Mouse (Mus musculus) cortical plate, adult 2 months (tissue): Measurements from ENCODE around the gene Nat14.

Source experiments
- CTCF ChIP-seq: fragments of 200-500 bp; IDR thresholded peaks from 2 replicates; pipeline ENCODE4 v1.5.1; 2011; ENCODE audit warnings: mild to moderate bottlenecking, control low read depth, low read length; ENCODE audit not compliant: insufficient read depth; ENCODE audit errors: extremely low read depth
- POLR2A ChIP-seq: fragments of 200-500 bp; IDR thresholded peaks from 2 replicates; pipeline ENCODE4 v1.6.1; 2011; ENCODE audit warnings: mild to moderate bottlenecking, low read length, control low read depth; ENCODE audit not compliant: insufficient read depth; ENCODE audit errors: extremely low read depth

GRCm38 (mm10) chr7:4924483-4924882 lies 2.7 kb downstream of the Nat14 start:
- TF ChIP-seq POLR2A, result no peak
- TF ChIP-seq CTCF, result no peak
